Mouse (Mus musculus) left cerebral cortex, adult 6 months (tissue): ENCODE data around the gene Ing3. TPM values are rescaled to one million over a fixed set of nuclear protein-coding genes. Genes with fewer than 3 reads are reported as not detected.

Experiments
- long read RNA-seq, 2 experiments: library from polyadenylated mRNA; unstranded; transcript quantifications; one replicate each; pipeline ENCODE4 v2.0.0; 2019 to 2020
- polyA plus RNA-seq: library from polyadenylated mRNA; unstranded; fragments of <200 nt; fragmentation: Nextera tagmentation; gene quantifications from 2 replicates; pipeline ENCODE4 v1.2.3, GENCODE M21; 2021

Gene Ing3
- 31.4 and 32.9 TPM in 2 replicates for polyA plus RNA-seq
- long read RNA-seq, experiment 1, transcript Ing3-201 (12 exons, 3,800 nt), result major isoform, 42 of 117 reads
- long read RNA-seq, experiment 1, partial matches to known transcripts, result 56 of 117 reads
- long read RNA-seq, experiment 1, other reads (novel, unspliced or antisense), result 18 of 117 reads
- long read RNA-seq, experiment 2, transcript Ing3-201 (12 exons, 3,800 nt), result major isoform, 12 of 32 reads
- long read RNA-seq, experiment 2, partial matches to known transcripts, result 17 of 32 reads
- long read RNA-seq, experiment 2, other reads (novel, unspliced or antisense), result 2 of 32 reads

DNA sequence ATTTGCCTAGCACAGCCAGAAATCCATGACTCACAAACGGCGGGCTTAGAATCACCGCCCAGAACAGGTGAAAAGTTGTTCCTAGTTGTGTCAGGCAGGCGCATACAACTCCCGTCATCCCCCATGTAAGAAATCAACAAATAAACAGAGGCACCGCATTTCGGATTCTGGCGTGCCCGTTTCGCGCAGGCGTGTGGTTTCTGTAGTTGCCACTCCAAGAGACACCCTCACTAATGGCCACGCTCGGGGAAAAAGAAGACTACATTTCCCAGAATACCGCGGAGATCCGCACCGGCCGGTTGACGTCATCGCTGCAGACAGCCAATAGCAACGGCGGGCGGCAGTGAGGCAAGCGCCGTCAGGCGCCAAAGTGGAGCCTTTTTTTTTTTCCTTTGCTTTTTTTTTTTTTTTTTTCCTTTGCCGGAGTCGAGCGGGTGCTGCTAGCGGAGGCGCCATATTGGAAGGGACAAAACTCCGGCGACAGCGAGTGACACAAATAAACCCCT, at the start of gene Ing3:
Gene Ing3 (plus strand): TSS at position 346 of the 506 bp plus-strand sequence.

GRCm38 (mm10) chr6:21985732-21986540, 36.6 kb downstream of the Ing3 start, which contains the start of gene Cped1:
TSS of gene Cped1 (plus strand) at chr6:21985916.

Other genes starting within 250 kb of the Ing3 start
- gene Tspan12, start 97.1 kb upstream of the Ing3 start, polyA plus RNA-seq, result 63.3 and 129 TPM in 2 replicates
- 1.2 and 1.6 TPM in 2 replicates for gene Cped1, start 36.3 kb downstream of the Ing3 start, polyA plus RNA-seq